Comparison of ENCODE assay signal across 9 mouse cellular contexts in the genomic region with DNA sequence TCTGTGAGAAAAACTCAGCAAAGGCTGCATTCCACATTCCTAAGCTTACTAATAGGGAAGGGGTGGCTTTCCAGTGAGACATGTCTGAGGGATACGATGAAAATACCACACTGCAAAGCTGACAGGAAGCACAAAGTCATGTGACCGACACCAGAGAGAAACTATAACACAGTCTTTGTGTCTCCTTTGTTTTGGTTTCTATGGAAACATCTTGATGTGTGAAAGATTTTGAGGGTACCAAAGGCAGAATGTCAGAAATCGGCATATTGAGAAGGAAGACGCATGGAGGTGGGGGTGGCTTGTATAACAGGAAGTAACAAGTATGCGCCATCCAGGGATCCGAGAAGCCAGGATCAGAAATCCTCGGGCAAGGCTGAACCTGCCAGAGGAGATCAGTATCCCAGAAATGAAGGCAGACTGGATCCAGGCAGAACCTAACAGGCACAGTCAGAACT. TPM values are rescaled to one million over a fixed set of nuclear protein-coding genes. Genes with fewer than 3 reads are reported as not detected.
DNase-seq lines count a peak whose midpoint lies in the region; ATAC-seq and TF ChIP-seq lines count a peak whose summit lies in the region.
"Had no signal": no experiment of that assay in that cellular context is flagged by ENCODE, and none has a peak within 500 bp of the region (broad histone marks: within the 10 kb centered on the region; RNA-seq: fewer than 3 reads in every experiment).

No protein-coding gene starts in this region.

- no peak overlapping the region for H3K4me3 ChIP-seq in hindbrain, embryonic 10.5 days
- no peak overlapping the region for H3K4me3 ChIP-seq in myocyte

- H3K27me3 ChIP-seq in hindbrain, embryonic 10.5 days (ENCODE audit: insufficient read depth, poor library complexity, severe bottlenecking): no peaks in the 10 kb centered on the region
- peaks cover 18% of the 10 kb centered on the region for H3K27me3 ChIP-seq in myocyte (ENCODE audit: control insufficient read depth, insufficient read depth, insufficient read length)

- H3K4me2 ChIP-seq in myocyte (ENCODE audit: low read depth): peak overlapping the region; percentile 42

- H3K4me1 ChIP-seq in hindbrain, embryonic 10.5 days (replicated peaks): peaks cover 9% of the 10 kb centered on the region

- no peak for TF ChIP-seq POLR2A in myocyte (IDR thresholded peaks at IDR 0.05; ENCODE audit: insufficient read length, low read depth)

- ATAC-seq in activated CD4-positive, CD25-positive, alpha-beta regulatory T cell, adult 4 months: peak; percentile 84
- ATAC-seq: intestine, embryonic 16.5 days had no signal

- no peaks in the 10 kb centered on the region for H3K36me3 ChIP-seq in hindbrain, embryonic 10.5 days
- no peaks in the 10 kb centered on the region for H3K36me3 ChIP-seq in myocyte (ENCODE audit: control insufficient read depth, insufficient read depth)

- WGBS in hindbrain, embryonic 10.5 days: 67% methylated on average over 7 of the region's 7 CpGs

- 0 out of 2 replicates have a peak overlapping the region, but pooled peaks have one; percentile 35 for H3K27ac ChIP-seq in hindbrain, embryonic 10.5 days
- H3K27ac ChIP-seq: liver, embryonic 14.5 days had no signal

- peak; percentile 29 for DNase-seq in retina, postnatal 1 day
- no peak for DNase-seq in retina, embryonic 14.5 days (ENCODE audit: low spot score)
- DNase-seq in hindbrain, embryonic 10.5 days (ENCODE audit: low spot score): no peak
- no peak for DNase-seq in ovary, postnatal 36 days (ENCODE audit: low spot score)
- DNase-seq in frontal cortex, postnatal 36 days (ENCODE audit: low spot score in 2 of 2): no peak

- H3ac ChIP-seq in myocyte (ENCODE audit: control insufficient read depth, insufficient read length): no peak overlapping the region

- no peaks in the 10 kb centered on the region for H3K79me2 ChIP-seq in myocyte (ENCODE audit: control insufficient read depth, insufficient read depth)

- 0 out of 2 replicates have a peak, but pooled peaks cover 9% of the 10 kb centered on the region for H3K9me3 ChIP-seq in hindbrain, embryonic 10.5 days

TF ChIP-seq in myocyte, 11 proteins besides CTCF, POLR2A, EP300 and RAD21:
- TF ChIP-seq TCF12 (IDR thresholded peaks at IDR 0.05; ENCODE audit: insufficient read depth, poor library complexity, severe bottlenecking): no peak
- no peak for TF ChIP-seq MAX (IDR thresholded peaks at IDR 0.05; ENCODE audit: low read depth)
- no peak for TF ChIP-seq CEBPB (IDR thresholded peaks at IDR 0.05; ENCODE audit: insufficient read depth, poor library complexity, severe bottlenecking)
- TF ChIP-seq E2F4 (IDR thresholded peaks at IDR 0.05; ENCODE audit: insufficient read depth): no peak
- no peak for TF ChIP-seq MYOD1 (IDR thresholded peaks at IDR 0.05; ENCODE audit: control insufficient read depth in 1 of 3, insufficient read length in 2 of 3, low read depth in 2 of 3)
- TF ChIP-seq TCF3 (IDR thresholded peaks at IDR 0.05; ENCODE audit: insufficient read length, low read depth): no peak
- no peak for TF ChIP-seq SRF (IDR thresholded peaks at IDR 0.05; ENCODE audit: control insufficient read depth, insufficient read length, low read depth)
- TF ChIP-seq POLR2AphosphoS2 (IDR thresholded peaks at IDR 0.05; ENCODE audit: insufficient read length, low read depth): no peak
- no peak for TF ChIP-seq USF1 (IDR thresholded peaks at IDR 0.05; ENCODE audit: low read depth)
- TF ChIP-seq REST (IDR thresholded peaks at IDR 0.05; ENCODE audit: insufficient read depth, insufficient read length): no peak
- TF ChIP-seq MYOG (IDR thresholded peaks at IDR 0.05; ENCODE audit: control insufficient read depth in 1 of 3, insufficient read depth in 1 of 3, insufficient read length in 2 of 3, low read depth in 2 of 3): no peak

RNA-seq across cellular contexts. Expression of gene Rasgrp1, which starts 30.3 kb away (rescaled TPM):
- polyA plus RNA-seq in activated CD4-positive, CD25-positive, alpha-beta regulatory T cell, adult 4 months (2017; shearing (Covaris generic)): 10 to 100 TPM; 62.0 to 66.3 TPM
- polyA plus RNA-seq in hindbrain, embryonic 10.5 days (2016; fragmentation: Nextera tagmentation; extraction: Ambion mirVana): 0.41 and 1.1 TPM in 2 replicates
- not detected for polyA plus RNA-seq in myocyte (2012; fragmentation: generic; extraction: Trizol)

Comparison
In these comparisons a context has a peak if more than half of its experiments do, and no peak if none do; other contexts are left out.
1. RNA of gene Rasgrp1, which starts 30.3 kb away (polyA plus RNA-seq): 62.0 to 66.3 TPM in activated CD4-positive, CD25-positive, alpha-beta regulatory T cell, adult 4 months; 0.41 to 1.1 TPM in hindbrain, embryonic 10.5 days and not detected in myocyte (single experiment); every median in the first group is over 10 times any median in the second.